Comparison of ENCODE assay signal across 15 mouse cellular contexts in the genomic region with DNA sequence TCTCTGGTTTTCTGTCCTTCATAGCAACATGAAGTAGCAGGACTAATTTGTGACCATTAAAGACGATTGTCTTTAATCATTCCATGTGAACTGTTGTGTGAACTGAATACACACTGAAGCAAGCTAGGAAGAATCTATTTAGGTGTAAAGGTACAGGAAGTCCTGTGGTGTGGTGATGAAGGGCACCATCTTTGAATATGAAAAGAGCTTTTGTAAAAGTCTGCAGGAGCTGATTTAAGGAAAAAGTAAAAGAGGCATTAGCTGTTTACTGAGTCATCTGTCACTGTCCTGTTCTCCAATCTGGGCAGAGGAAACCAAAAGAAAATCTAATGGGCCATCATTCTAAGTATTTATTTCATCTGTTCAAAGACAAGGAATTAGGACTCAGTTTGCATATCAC.
"Had no signal": no experiment of that assay in that cellular context is flagged by ENCODE, and none has a peak within 500 bp of the region (broad histone marks: within the 10 kb centered on the region; RNA-seq: fewer than 3 reads in every experiment).

No protein-coding gene starts in this region.

- H3K27ac ChIP-seq: neural tube, embryonic 13.5 days; neural tube, embryonic 15.5 days; stomach, embryonic 15.5 days; stomach, postnatal 0 days had no signal

- H3K9me3 ChIP-seq: neural tube, embryonic 13.5 days; neural tube, embryonic 15.5 days; stomach, embryonic 15.5 days had no signal

- DNase-seq: retina, postnatal 1 day; right cerebral cortex, adult 18-20 months; right cerebral cortex, postnatal 14 days; right cerebral cortex, postnatal 25 days; right cerebral cortex, postnatal 4 days; spleen, adult 18-20 months; thymus, adult 2 months; thymus, postnatal 14 days; thymus, postnatal 25 days; thymus, postnatal 36 days; thymus, postnatal 4 days had no signal

- H3K9ac ChIP-seq: neural tube, embryonic 13.5 days; neural tube, embryonic 15.5 days; stomach, embryonic 15.5 days had no signal

- H3K4me1 ChIP-seq: neural tube, embryonic 13.5 days; neural tube, embryonic 15.5 days; stomach, embryonic 15.5 days had no signal

- H3K4me3 ChIP-seq: neural tube, embryonic 13.5 days; neural tube, embryonic 15.5 days; stomach, embryonic 15.5 days had no signal

- H3K36me3 ChIP-seq: neural tube, embryonic 13.5 days; neural tube, embryonic 15.5 days; stomach, embryonic 15.5 days had no signal
